Mouse (Mus musculus) limb, embryonic 11.5 days (tissue): ENCODE data around the gene Arhgef3. TPM values are rescaled to one million over a fixed set of nuclear protein-coding genes. Genes with fewer than 3 reads are reported as not detected.
"Not testable (repeated sequence)": the region's sequence is repeated elsewhere in the genome, so short reads cannot be mapped to it uniquely, and the experiment has no call there.

Experiments
- ATAC-seq: fragments of 200-750 bp; cut with Nextera tagmentation; 2 replicates; pipeline ENCODE4 v1.8.0; 2017; ENCODE audit warnings: low read depth; ENCODE audit not compliant: insufficient number of reproducible peaks, low FRiP score, low TSS enrichment
- DNase-seq: peaks from one replicate; pipeline ENCODE4 v3.0.0-alpha.2; 2015; ENCODE audit warnings: low spot score
- H3K27ac ChIP-seq: fragments of 300-500 bp; sonication (generic); replicated peaks from 2 replicates; pipeline ENCODE4 v1.5.1; 2014; ENCODE audit warnings: low read depth, mild to moderate bottlenecking, low read length
- H3K27me3 ChIP-seq: fragments of 300-500 bp; sonication (generic); 2 replicates; pipeline ENCODE4 v1.6.1; 2014; ENCODE audit warnings: mild to moderate bottlenecking, low read length, mixed read lengths; ENCODE audit not compliant: control insufficient read depth, insufficient read depth
- H3K36me3 ChIP-seq: fragments of 300-500 bp; sonication (generic); 2 replicates; pipeline ENCODE4 v1.6.1; 2014; ENCODE audit warnings: mild to moderate bottlenecking, low read length, moderate library complexity, mixed read lengths; ENCODE audit not compliant: control insufficient read depth, insufficient read depth
- H3K4me1 ChIP-seq: fragments of 300-500 bp; sonication (generic); 2 replicates; pipeline ENCODE4 v1.6.1; 2014; ENCODE audit warnings: low read length, mixed read lengths; ENCODE audit not compliant: control insufficient read depth, insufficient read depth
- H3K4me2 ChIP-seq: fragments of 300-500 bp; sonication (generic); 2 replicates; pipeline ENCODE4 v1.6.1; 2014; ENCODE audit warnings: low read depth, mild to moderate bottlenecking, moderate library complexity; ENCODE audit not compliant: severe bottlenecking
- H3K4me3 ChIP-seq: fragments of 300-500 bp; sonication (generic); 2 replicates; pipeline ENCODE4 v1.5.1; 2014; ENCODE audit warnings: low read depth, low read length
- H3K9ac ChIP-seq: fragments of 300-500 bp; sonication (generic); 2 replicates; pipeline ENCODE4 v1.6.1; 2014; ENCODE audit warnings: mild to moderate bottlenecking, low read length
- H3K9me3 ChIP-seq: fragments of 300-500 bp; sonication (generic); 2 replicates; pipeline ENCODE4 v1.6.1; 2016; ENCODE audit warnings: low read length; ENCODE audit not compliant: control insufficient read depth
- WGBS: fragments of 180-500 bp; shearing (Covaris S2); extraction: QIAGEN DNeasy Blood & Tissue Kit; methylation state at CpG from one replicate; pipeline ENCODE4 v1.1.7; 2014; 5-methylcytosine and 5-hydroxymethylcytosine counted together
- polyA plus RNA-seq: library from polyadenylated mRNA; unstranded; fragments of >200 nt; fragmentation: Nextera tagmentation; extraction: Ambion mirVana; gene quantifications from 2 replicates; pipeline ENCODE4 v1.2.1, GENCODE M21; 2014

Arhgef3 gene
- polyA plus RNA-seq, 1 experiment from 2014 or later, result 17.8 TPM

GRCm38 (mm10) chr14:27210801-27211200, 96.1 kb downstream of the Arhgef3 start:
- H3K4me1 ChIP-seq, H3K36me3 ChIP-seq, H3K27me3 ChIP-seq, H3K9ac ChIP-seq, H3K4me2 ChIP-seq, DNase-seq, ATAC-seq, H3K27ac ChIP-seq, H3K9me3 ChIP-seq, H3K4me3 ChIP-seq: not testable (repeated sequence)
- WGBS, result 73% methylated on average over 9 of the region's 9 CpGs

GRCm38 (mm10) chr14:27211743-27212445, 97.2 kb downstream of the Arhgef3 start:
- Histone ChIP-seq H3K36me3 (no peaks in the 10 kb centered on the region), H3K9ac (no peak overlapping the region), H3K9me3 (no peaks in the 10 kb centered on the region), H3K27ac (no peak overlapping the region), H3K4me3 (no peak overlapping the region), H3K27me3 (no peaks in the 10 kb centered on the region), H3K4me2 (no peak overlapping the region), H3K4me1 (no peaks in the 10 kb centered on the region)
- ATAC-seq (no peak), DNase-seq (no peak)
- WGBS, result 90% methylated on average over 2 of the region's 2 CpGs

- Histone ChIP-seq H3K4me2 (no peak overlapping the region), H3K9ac (no peak overlapping the region)
These were observed 99.5 kb downstream of the Arhgef3 start for GRCm38 (mm10) chr14:27214232-27214631.

GRCm38 (mm10) chr14:27219668-27220067, 105.0 kb downstream of the Arhgef3 start:
- H3K36me3 ChIP-seq, result no peaks in the 10 kb centered on the region
- H3K4me3 ChIP-seq, result no peak overlapping the region
- H3K27me3 ChIP-seq, result no peaks in the 10 kb centered on the region
- WGBS, result 90% methylated on average over 7 of the region's 7 CpGs
- H3K4me1 ChIP-seq, result no peaks in the 10 kb centered on the region
- H3K9me3 ChIP-seq, result no peaks in the 10 kb centered on the region
- DNase-seq, result no peak
- H3K27ac ChIP-seq, result no peak overlapping the region
- H3K9ac ChIP-seq, result no peak overlapping the region
- ATAC-seq, result no peak
- no peak overlapping the region for H3K4me2 ChIP-seq

More at GRCm38 (mm10) chr14:27214232-27214631, 99.5 kb downstream of the Arhgef3 start:
- no peak for DNase-seq
- no peaks in the 10 kb centered on the region for H3K27me3 ChIP-seq
- no peaks in the 10 kb centered on the region for H3K36me3 ChIP-seq
- no peaks in the 10 kb centered on the region for H3K9me3 ChIP-seq
- H3K4me3 ChIP-seq, result no peak overlapping the region
- ATAC-seq, result no peak
- WGBS, result 68% methylated on average over 2 of the region's 2 CpGs
- no peaks in the 10 kb centered on the region for H3K4me1 ChIP-seq
- H3K27ac ChIP-seq, result no peak overlapping the region

GRCm38 (mm10) chr14:27220297-27220696, 105.6 kb downstream of the Arhgef3 start:
- DNase-seq, result no peak
- no peak overlapping the region for H3K4me3 ChIP-seq
- WGBS, result 90% methylated on average over 12 of the region's 12 CpGs
- H3K9me3 ChIP-seq, result no peaks in the 10 kb centered on the region
- no peaks in the 10 kb centered on the region for H3K36me3 ChIP-seq
- no peak overlapping the region for H3K4me2 ChIP-seq
- no peaks in the 10 kb centered on the region for H3K27me3 ChIP-seq
- H3K4me1 ChIP-seq, result no peaks in the 10 kb centered on the region
- no peak overlapping the region for H3K9ac ChIP-seq
- ATAC-seq, result no peak
- no peak overlapping the region for H3K27ac ChIP-seq

- Histone ChIP-seq H3K9me3 (no peaks in the 10 kb centered on the region), H3K4me1 (peaks cover 4% of the 10 kb centered on the region), H3K36me3 (no peaks in the 10 kb centered on the region), H3K27ac (no peak overlapping the region), H3K4me2 (no peak overlapping the region), H3K9ac (no peak overlapping the region), H3K27me3 (no peaks in the 10 kb centered on the region), H3K4me3 (no peak overlapping the region)
- WGBS, result 91% methylated on average over 7 of the region's 7 CpGs
- no peak for ATAC-seq
- DNase-seq, result no peak
These were observed 109.9 kb downstream of the Arhgef3 start for GRCm38 (mm10) chr14:27224636-27225035.

- H3K9me3 ChIP-seq, result no peaks in the 10 kb centered on the region
- no peaks in the 10 kb centered on the region for H3K27me3 ChIP-seq
- 81% methylated on average over 3 of the region's 3 CpGs for WGBS
These were observed 111.6 kb downstream of the Arhgef3 start for GRCm38 (mm10) chr14:27226288-27226687.

GRCm38 (mm10) chr14:27228288-27228687, 113.6 kb downstream of the Arhgef3 start:
- Histone ChIP-seq H3K9ac (no peak overlapping the region), H3K4me1 (peaks cover 17% of the 10 kb centered on the region), H3K9me3 (no peaks in the 10 kb centered on the region), H3K36me3 (no peaks in the 10 kb centered on the region), H3K4me3 (no peak overlapping the region), H3K4me2 (no peak overlapping the region), H3K27ac (no peak overlapping the region), H3K27me3 (no peaks in the 10 kb centered on the region)
- whole genome bisulfite sequencing, result 36% methylated on average over 2 of the region's 2 CpGs
- ATAC-seq (no peak), DNase-seq (no peak)

More at GRCm38 (mm10) chr14:27226288-27226687, 111.6 kb downstream of the Arhgef3 start:
- H3K4me1 ChIP-seq, result peaks cover 17% of the 10 kb centered on the region
- ATAC-seq (no peak), DNase-seq (no peak)
- H3K27ac ChIP-seq, result no peak overlapping the region
- no peak overlapping the region for H3K4me3 ChIP-seq
- H3K9ac ChIP-seq, result no peak overlapping the region
- H3K4me2 ChIP-seq, result no peak overlapping the region
- no peaks in the 10 kb centered on the region for H3K36me3 ChIP-seq

- no peaks in the 10 kb centered on the region for H3K36me3 ChIP-seq
- H3K9ac ChIP-seq, result no peak overlapping the region
- no peak overlapping the region for H3K4me2 ChIP-seq
- no peak for DNase-seq
- no peak overlapping the region for H3K27ac ChIP-seq
- peaks cover 17% of the 10 kb centered on the region for H3K4me1 ChIP-seq
- no peak overlapping the region for H3K4me3 ChIP-seq
- ATAC-seq, result no peak
- 72% methylated on average over 5 of the region's 5 CpGs for WGBS
- no peaks in the 10 kb centered on the region for H3K9me3 ChIP-seq
- H3K27me3 ChIP-seq, result no peaks in the 10 kb centered on the region
These were observed 114.3 kb downstream of the Arhgef3 start for GRCm38 (mm10) chr14:27228941-27229371.
